Mouse (Mus musculus) layer of hippocampus, postnatal 36 days (tissue): Measurements from ENCODE around the gene Lrrc3. TPM values are rescaled to one million over a fixed set of nuclear protein-coding genes. Genes with fewer than 3 reads are reported as not detected.

Source experiments
- DNase-seq, 2 experiments: peaks; one replicate each; pipeline ENCODE4 v3.0.0; 2022
- total RNA-seq, 2 experiments: library from RNA; stranded (reverse); gene quantifications; 2 replicates each; pipeline ENCODE4 v1.2.3; 2021

The Lrrc3 gene
- total RNA-seq, 2 experiments from 2014 or later: 3.8 to 4.7 TPM

- no peak for DNase-seq
These were observed 34.8 kb downstream of the Lrrc3 start for GRCm38 (mm10) chr10:77867546-77867945.

GRCm38 (mm10) chr10:77864762-77865143 is 37.6 kb downstream of the Lrrc3 start:
- no peak for DNase-seq

GRCm38 (mm10) chr10:77864067-77864761 is 38.1 kb downstream of the Lrrc3 start:
- DNase-seq: no peak

- no peak for DNase-seq
These were observed 40.7 kb downstream of the Lrrc3 start, which contains the start of gene Gm3285 for GRCm38 (mm10) chr10:77861675-77862074. Gene Gm3285 (plus strand): TSS chr10:77861975.

- no peak for DNase-seq
These were observed 49.8 kb downstream of the Lrrc3 start, which contains the start of gene Gm10318 for GRCm38 (mm10) chr10:77852559-77852958. Gene Gm10318 (plus strand): TSS chr10:77852859.

Other genes starting within 250 kb of the Lrrc3 start
- not detected for gene Tspear, start 216.0 kb downstream of the Lrrc3 start, total RNA-seq
- not detected for gene Gm19402, start 211.8 kb downstream of the Lrrc3 start, total RNA-seq
- not detected for gene Gm9508, start 205.3 kb downstream of the Lrrc3 start, total RNA-seq
- not detected for gene Gm10272, start 195.9 kb downstream of the Lrrc3 start, total RNA-seq
- not detected for gene Gm10024, start 191.1 kb downstream of the Lrrc3 start, total RNA-seq
- not detected for gene Gm10142, start 186.7 kb downstream of the Lrrc3 start, total RNA-seq
- not detected for gene Krtap12-1, start 181.9 kb downstream of the Lrrc3 start, total RNA-seq
- gene Gm10100, start 176.1 kb downstream of the Lrrc3 start, total RNA-seq: not detected
- not detected for gene Gm18596, start 159.9 kb downstream of the Lrrc3 start, total RNA-seq
- gene Gm9736, start 151.2 kb downstream of the Lrrc3 start, total RNA-seq: not detected
- gene Gm3233, start 142.9 kb downstream of the Lrrc3 start, total RNA-seq: not detected
- gene Gm3238, start 131.2 kb downstream of the Lrrc3 start, total RNA-seq: not detected
- gene Gm7138, start 125.6 kb downstream of the Lrrc3 start, total RNA-seq: not detected
- not detected for gene Gm3250, start 120.0 kb downstream of the Lrrc3 start, total RNA-seq
- gene Gm7137, start 114.3 kb downstream of the Lrrc3 start, total RNA-seq: not detected
- not detected for gene Gm9639, start 107.5 kb downstream of the Lrrc3 start, total RNA-seq
- not detected for gene Gm19668, start 103.4 kb downstream of the Lrrc3 start, total RNA-seq
- gene Gm9507, start 90.7 kb downstream of the Lrrc3 start, total RNA-seq: not detected
- not detected for gene Gm2696, start 87.9 kb downstream of the Lrrc3 start, total RNA-seq
- gene Krtap10-4, start 75.4 kb downstream of the Lrrc3 start, total RNA-seq: not detected
- gene Krtap10-10, start 66.6 kb downstream of the Lrrc3 start, total RNA-seq: not detected
- not detected for gene Gm36176, start 55.7 kb downstream of the Lrrc3 start, total RNA-seq
- gene Gm10318, start 49.7 kb downstream of the Lrrc3 start, total RNA-seq: not detected
- not detected for gene Gm3285, start 40.6 kb downstream of the Lrrc3 start, total RNA-seq
- gene Trpm2, start 68.0 kb upstream of the Lrrc3 start, total RNA-seq: 10 to 100 TPM; 30.3 to 40.0 TPM
- 10 to 100 TPM; 34.6 to 37.4 TPM for gene 1810043G02Rik, start 76.0 kb upstream of the Lrrc3 start, total RNA-seq
- gene Pfkl, start 107.5 kb upstream of the Lrrc3 start, total RNA-seq: 100 to 1,000 TPM; 201 to 209 TPM
- gene Dnmt3l, start 139.4 kb upstream of the Lrrc3 start, total RNA-seq: under 1 TPM in 1 of 2 experiments, not detected in 1; 0.65 TPM
- gene Aire, start 141.1 kb upstream of the Lrrc3 start, total RNA-seq: under 1 TPM; 0.28 to 0.77 TPM
- gene Icosl, start 166.8 kb upstream of the Lrrc3 start, total RNA-seq: 1 to 10 TPM; 8.0 to 8.4 TPM